Mouse (Mus musculus) neural tube, embryonic 10.5 days (tissue): ENCODE results near the gene Pask.

ENCODE experiments used
- DNase-seq: peaks from one replicate; pipeline ENCODE4 v3.0.0-alpha.2; 2017; ENCODE audit warnings: low spot score; ENCODE audit errors: extremely low spot score

The Pask gene

DNA sequence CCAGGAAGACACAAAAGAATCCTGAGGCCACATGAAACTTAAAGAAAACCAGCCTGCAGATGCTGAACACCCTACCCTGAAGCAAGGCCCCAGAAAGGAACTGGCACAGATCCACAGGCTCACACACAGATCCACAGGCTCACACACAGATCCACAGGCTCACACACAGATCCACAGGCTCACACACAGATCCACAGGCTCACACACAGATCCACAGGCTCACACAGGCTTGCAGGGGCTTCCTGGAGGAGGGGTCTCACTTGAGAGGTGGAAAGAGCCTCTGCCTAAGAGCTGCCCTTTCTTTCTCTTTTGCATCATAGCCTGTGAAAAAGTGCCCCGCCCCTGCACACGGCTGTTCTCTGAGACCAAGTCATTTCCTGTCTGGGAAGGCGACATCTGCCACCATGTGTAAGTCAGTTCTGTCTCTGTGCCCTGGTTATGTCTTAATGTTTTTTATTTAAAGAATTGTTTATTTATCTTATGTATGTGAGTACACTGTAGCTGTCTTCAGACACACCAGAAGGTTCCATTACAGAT, 53.5 kb downstream of the Pask start:
- no peak for DNase-seq

DNA sequence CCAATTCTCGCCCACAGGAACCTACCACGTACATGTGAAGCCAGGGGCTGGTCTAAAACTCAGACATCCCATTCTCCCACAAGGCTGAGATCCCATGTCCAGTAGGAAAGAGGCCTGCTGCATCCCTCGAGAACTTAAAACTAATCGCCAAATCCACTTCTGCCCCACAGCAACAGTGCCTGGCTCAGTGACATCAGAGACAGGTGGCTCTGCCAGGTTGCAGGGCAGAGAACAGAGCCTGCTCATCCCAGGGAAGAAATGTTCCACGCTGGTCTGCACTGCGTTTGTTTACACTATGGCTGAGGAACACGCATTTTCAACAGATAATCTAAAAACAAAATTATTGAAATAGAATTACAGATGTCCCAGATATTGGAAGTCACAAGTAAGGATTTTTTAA, 66.2 kb downstream of the Pask start:
- DNase-seq = no peak

DNA sequence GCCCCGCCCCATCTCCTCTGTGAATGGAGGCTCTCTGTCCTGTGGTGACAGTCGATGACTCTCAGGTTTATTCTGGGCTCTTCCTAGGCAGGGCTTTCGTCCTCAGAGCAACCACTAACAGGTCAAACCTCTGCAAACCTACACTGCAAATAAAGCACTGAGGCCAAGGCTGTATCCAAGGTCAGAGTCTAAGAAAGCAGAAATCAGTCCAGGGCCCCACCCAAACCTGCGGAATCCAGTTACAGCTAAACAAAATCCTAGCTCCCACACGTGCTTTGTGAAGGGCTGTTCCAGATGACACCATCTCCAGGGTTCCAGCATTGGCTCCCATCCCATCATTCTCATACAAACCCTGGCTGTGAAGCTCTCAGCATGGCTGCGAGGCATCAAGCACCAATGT, 67.7 kb downstream of the Pask start:
- DNase-seq = no peak

DNA sequence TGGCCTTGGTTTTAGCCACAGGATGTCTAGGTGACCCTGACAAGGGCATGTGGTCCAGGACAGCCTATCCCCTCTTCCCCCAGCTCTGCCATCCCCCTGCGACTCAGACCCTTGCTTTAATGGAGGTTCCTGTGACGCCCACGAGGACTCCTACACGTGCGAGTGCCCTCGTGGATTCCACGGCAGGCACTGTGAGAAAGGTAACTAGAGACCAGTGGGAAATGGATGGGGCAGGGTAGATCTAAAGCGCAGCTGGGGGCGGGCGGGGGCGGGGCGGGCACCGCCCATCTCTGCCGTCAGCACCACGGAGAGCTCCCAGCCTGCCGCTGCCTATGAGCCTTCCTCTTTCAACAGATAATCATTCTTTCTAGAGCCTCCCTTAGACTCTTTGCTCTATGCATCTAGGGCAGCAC, 70.9 kb downstream of the Pask start:
- DNase-seq = peak; percentile 63

DNA sequence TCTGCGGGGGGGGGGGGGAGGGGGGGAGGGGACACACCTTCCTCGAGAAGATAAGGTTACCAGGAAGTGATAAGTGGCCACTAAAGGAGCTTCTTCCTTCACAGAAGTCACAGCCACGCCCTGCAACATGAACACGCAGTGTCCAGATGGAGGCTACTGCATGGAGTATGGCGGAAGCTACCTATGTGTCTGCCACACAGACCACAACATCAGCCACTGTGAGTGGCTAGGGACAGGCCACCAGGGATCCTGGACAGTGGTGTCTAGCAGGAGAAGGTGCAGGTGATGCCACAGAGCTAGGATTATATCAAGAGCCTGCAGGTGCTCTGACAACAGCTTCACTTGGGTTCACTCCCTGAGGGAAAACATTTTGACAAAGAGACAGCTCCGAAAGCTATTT, 71.5 kb downstream of the Pask start:
- DNase-seq = no peak

DNA sequence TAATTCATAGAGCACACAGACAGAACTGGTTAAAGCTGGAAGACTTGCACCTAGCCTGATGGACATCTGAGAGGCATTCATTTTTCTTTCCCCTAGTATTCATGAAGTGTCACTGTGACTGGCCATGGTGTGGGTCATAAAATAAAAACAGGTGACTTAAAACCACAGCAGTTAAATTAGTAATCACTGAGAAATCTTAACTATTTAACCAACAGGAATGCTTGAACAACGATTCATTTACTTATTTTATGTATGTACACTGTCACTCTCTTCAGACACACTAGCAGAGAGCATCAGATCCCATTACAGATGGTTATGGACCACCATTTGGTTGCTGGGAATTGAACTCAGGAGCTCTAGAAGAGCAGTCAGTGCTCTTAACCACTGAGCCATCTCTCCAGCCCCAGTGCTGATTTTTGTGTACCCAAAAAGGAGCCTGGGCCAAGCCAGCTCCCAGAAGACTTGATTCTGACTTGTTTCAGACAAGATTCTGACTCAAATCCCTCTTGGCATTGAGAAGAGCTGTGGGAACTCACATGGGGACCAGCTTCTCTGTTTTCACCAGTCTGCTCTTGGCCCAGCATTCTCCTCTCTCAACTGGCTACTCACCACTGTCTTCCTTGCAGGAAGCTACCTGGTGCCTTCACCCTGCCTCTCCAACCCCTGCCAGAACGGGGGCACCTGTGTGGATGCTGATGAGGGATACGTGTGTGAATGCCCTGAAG, 72.6 kb downstream of the Pask start:
- no peak for DNase-seq

DNA sequence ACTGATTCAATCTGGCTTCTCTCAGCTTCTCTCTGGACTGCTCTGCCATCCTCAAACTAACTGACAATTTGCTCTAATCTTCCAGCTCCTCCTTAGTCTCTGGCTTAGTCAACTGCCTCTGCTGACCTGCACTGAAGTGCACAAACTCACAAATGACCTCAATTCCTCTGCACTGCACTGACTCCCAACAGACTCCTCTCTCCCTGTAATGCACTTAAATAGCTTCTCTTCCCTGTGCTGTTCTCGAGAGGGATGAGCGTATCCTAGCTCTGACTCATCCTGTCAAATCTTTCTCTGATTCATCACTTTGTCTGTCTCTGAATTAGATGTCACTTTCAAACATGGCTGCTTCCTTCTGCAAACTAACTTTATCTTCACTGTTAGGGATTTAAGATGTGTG, 75.0 kb downstream of the Pask start:
- DNase-seq = no peak

DNA sequence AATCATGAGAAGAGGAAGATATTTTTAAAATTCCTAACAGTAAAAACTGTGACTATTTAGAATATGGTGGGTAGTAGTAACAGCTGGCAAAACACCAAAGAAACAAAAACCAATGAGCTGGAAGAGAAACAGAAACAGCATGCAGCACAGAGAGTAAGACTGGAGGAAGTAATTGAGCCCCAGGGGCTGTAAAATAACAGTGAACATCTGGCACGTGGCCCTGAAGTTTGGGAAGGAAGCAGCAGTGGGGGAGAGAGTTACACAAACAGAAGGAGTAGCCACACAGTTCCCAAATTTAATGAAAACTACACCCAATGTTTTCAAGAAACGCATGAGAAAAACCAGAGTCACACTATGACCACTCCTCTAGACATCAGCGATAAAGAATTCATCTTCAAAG, 76.1 kb downstream of the Pask start:
- peak; percentile 35 for DNase-seq
